Comparison of ENCODE assay signal across 11 mouse cellular contexts in the genomic region with DNA sequence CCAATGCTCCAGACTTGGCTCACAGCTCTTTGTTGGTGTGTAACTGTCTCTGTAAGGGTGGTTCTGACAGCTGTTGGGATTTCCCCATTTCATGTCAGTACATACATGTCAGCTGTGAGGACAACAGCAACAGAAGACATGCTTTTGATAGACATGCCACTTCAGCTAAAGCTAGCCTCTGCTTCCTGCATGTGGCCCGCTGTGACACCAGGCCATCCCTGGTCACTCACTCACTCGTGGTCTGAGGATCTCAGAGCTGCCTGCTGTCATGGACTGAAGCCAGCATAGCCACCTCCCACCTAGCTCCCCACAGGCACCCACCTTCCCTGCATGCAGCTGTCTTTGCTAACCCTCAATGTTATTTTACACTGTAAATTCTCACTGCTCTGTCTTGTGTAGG. TPM values are rescaled to one million over a fixed set of nuclear protein-coding genes. Genes with fewer than 3 reads are reported as not detected.
"Had no signal": no experiment of that assay in that cellular context is flagged by ENCODE, and none has a peak within 500 bp of the region (broad histone marks: within the 10 kb centered on the region; RNA-seq: fewer than 3 reads in every experiment).

No protein-coding gene starts in this region.

RNA-seq across cellular contexts. Expression of gene 1700018B08Rik, which starts 53.4 kb away (rescaled TPM):
- polyA plus RNA-seq: neural tube, embryonic 13.5 days; neural tube, embryonic 14.5 days; neural tube, embryonic 15.5 days; small intestine, adult 2 months; spleen, adult 2 months; stomach, embryonic 14.5 days; stomach, embryonic 15.5 days; stomach, embryonic 16.5 days; stomach, postnatal 0 days; thymus, postnatal 0 days; urinary bladder, adult 2 months had no signal
